Mouse (Mus musculus) C2C12 (cell line): ENCODE measurements around the gene Zfyve26.

ENCODE experiments used
- CEBPB ChIP-seq: IDR thresholded peaks from one replicate; pipeline ENCODE4 v1.6.1; 2011; ENCODE audit warnings: low read depth, mild to moderate bottlenecking, control low read depth, moderate library complexity
- CTCF ChIP-seq: IDR thresholded peaks from one replicate; pipeline ENCODE4 v1.5.1; 2011; ENCODE audit not compliant: control insufficient read depth, insufficient read depth, insufficient read length
- MYOD1 ChIP-seq: IDR thresholded peaks from one replicate; pipeline ENCODE4 v1.6.1; 2011; ENCODE audit warnings: low read depth; ENCODE audit not compliant: control insufficient read depth, insufficient read length
- USF1 ChIP-seq: IDR thresholded peaks from one replicate; pipeline ENCODE4 v1.6.1; 2011; ENCODE audit warnings: low read depth, mild to moderate bottlenecking, control low read depth, moderate library complexity

DNA sequence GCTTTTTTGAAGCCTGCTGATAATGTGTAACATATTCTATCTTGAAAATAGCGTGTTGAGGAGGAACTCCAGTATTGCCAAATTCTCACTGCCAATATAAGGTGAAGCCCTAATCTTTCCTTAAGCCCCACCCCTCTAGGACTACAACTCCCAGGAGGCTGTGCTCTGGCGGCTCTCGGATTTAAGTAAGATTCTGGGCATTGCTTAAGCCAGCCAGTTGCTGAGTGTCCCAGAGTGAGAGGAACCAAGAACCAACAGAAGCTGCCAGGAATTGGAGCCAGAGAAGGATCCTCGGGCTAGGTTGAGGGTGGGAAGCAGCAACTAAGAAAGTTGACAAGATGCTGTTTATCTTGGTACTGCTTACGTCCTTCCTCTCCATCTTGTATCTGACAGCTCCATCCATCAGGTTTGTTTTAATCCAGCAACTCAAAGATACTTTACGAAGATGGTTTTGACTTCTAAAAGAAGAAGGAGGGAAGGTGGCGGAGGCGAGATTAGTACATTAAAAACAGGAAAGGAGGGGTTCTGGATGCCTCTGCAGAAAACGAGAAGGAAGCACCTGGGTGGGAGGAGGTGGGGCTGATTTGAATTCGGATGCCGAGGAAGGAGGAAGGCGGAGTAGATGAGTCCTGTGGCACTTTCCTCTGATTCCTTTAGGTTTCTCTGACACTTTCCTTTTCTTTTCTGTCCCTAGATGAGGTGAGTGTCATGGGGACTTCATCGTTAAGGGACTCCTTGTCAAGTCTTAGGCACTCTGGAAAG, 87.2 kb downstream of the Zfyve26 start, which contains the start of gene Rdh12:
- TF ChIP-seq USF1, result no peak
- no peak for TF ChIP-seq CTCF
- TF ChIP-seq CEBPB, result no peak
- TF ChIP-seq MYOD1, result no peak
